Mouse (Mus musculus): ENCODE data around the gene Fndc3b.

Fndc3b gene

GRCm38 (mm10) chr3:27708581-27708980 lies 2.5 kb downstream of the Fndc3b start:
- peak in 1 of 2 experiments; percentile 24 for DNase-seq

- DNase-seq, result no peak
Observed at GRCm38 (mm10) chr3:27705761-27706160, 5.3 kb downstream of the Fndc3b start.

GRCm38 (mm10) chr3:27705056-27705455 lies 6.1 kb downstream of the Fndc3b start:
- no peak for DNase-seq

GRCm38 (mm10) chr3:27704641-27705040 lies 6.5 kb downstream of the Fndc3b start:
- peak in 1 of 2 experiments; percentile 37 for DNase-seq

- no peak for DNase-seq
Observed at GRCm38 (mm10) chr3:27703531-27703930, 7.6 kb downstream of the Fndc3b start.

GRCm38 (mm10) chr3:27703081-27703480 lies 8.0 kb downstream of the Fndc3b start:
- no peak for DNase-seq

GRCm38 (mm10) chr3:27698671-27699070 lies 12.4 kb downstream of the Fndc3b start:
- DNase-seq, result no peak

GRCm38 (mm10) chr3:27696449-27696797 lies 14.7 kb downstream of the Fndc3b start:
- DNase-seq, result no peak

GRCm38 (mm10) chr3:27695612-27696448 lies 15.3 kb downstream of the Fndc3b start:
- peak in 1 of 2 experiments; percentile 23 for DNase-seq

- DNase-seq, result no peak
Observed at GRCm38 (mm10) chr3:27694586-27694985, 16.5 kb downstream of the Fndc3b start.

- DNase-seq, result no peak
Observed at GRCm38 (mm10) chr3:27694111-27694510, 17.0 kb downstream of the Fndc3b start.

- no peak for DNase-seq
Observed at GRCm38 (mm10) chr3:27691486-27692160, 19.5 kb downstream of the Fndc3b start.

GRCm38 (mm10) chr3:27690030-27690429 lies 21.1 kb downstream of the Fndc3b start:
- DNase-seq, result peak; percentile 89 to 94

- peak; percentile 60 to 71 for DNase-seq
Observed at GRCm38 (mm10) chr3:27689149-27689865, 21.8 kb downstream of the Fndc3b start.

GRCm38 (mm10) chr3:27686732-27687491 lies 24.2 kb downstream of the Fndc3b start:
- DNase-seq, result peak; percentile 25 to 35

- DNase-seq, result peak; percentile 58 to 83
Observed at GRCm38 (mm10) chr3:27685650-27686208, 25.4 kb downstream of the Fndc3b start.

- DNase-seq, result peak; percentile 36 to 42
Observed at GRCm38 (mm10) chr3:27685134-27685533, 26.0 kb downstream of the Fndc3b start.

- no peak for DNase-seq
Observed at GRCm38 (mm10) chr3:27683374-27683773, 27.7 kb downstream of the Fndc3b start.

GRCm38 (mm10) chr3:27677574-27677973 lies 33.5 kb downstream of the Fndc3b start:
- peak; percentile 14 to 34 for DNase-seq

- DNase-seq, result peak; percentile 45 to 66
Observed at GRCm38 (mm10) chr3:27673660-27674059, 37.4 kb downstream of the Fndc3b start.

- DNase-seq, result no peak
Observed at GRCm38 (mm10) chr3:27670416-27670815, 40.7 kb downstream of the Fndc3b start.

GRCm38 (mm10) chr3:27667280-27667679 lies 43.8 kb downstream of the Fndc3b start:
- DNase-seq, result no peak

All from kidney, postnatal 36 days (tissue).